In genomic region chr5:148978458-148979165, GRCm38 (mm10) we compare ENCODE assay signal across 9 mouse cellular contexts. TPM values are rescaled to one million over a fixed set of nuclear protein-coding genes. Genes with fewer than 3 reads are reported as not detected.
A peak's percentile ranks its signal among the peaks of the same experiment; 100 is the strongest.
DNase-seq lines count a peak whose midpoint lies in the region; ATAC-seq and TF ChIP-seq lines count a peak whose summit lies in the region.
"Had no signal": no experiment of that assay in that cellular context is flagged by ENCODE, and none has a peak within 500 bp of the region (broad histone marks: within the 10 kb centered on the region; RNA-seq: fewer than 3 reads in every experiment).

No protein-coding gene starts in this region.

- no peak overlapping the region for H3K4me2 ChIP-seq in hindbrain, embryonic 13.5 days
- no peak overlapping the region for H3K4me2 ChIP-seq in hindbrain, embryonic 14.5 days (replicated peaks)
- no peak overlapping the region for H3K4me2 ChIP-seq in embryonic facial prominence, embryonic 13.5 days
- no peak overlapping the region for H3K4me2 ChIP-seq in limb, embryonic 11.5 days (ENCODE audit: low read depth, severe bottlenecking)
- no peak overlapping the region for H3K4me2 ChIP-seq in stomach, postnatal 0 days (replicated peaks; ENCODE audit: low read depth)

- no peaks in the 10 kb centered on the region for H3K27me3 ChIP-seq in hindbrain, embryonic 13.5 days
- H3K27me3 ChIP-seq in hindbrain, embryonic 14.5 days (ENCODE audit: control insufficient read depth, insufficient read depth, low read length): no peaks in the 10 kb centered on the region
- no peaks in the 10 kb centered on the region for H3K27me3 ChIP-seq in embryonic facial prominence, embryonic 13.5 days
- no peaks in the 10 kb centered on the region for H3K27me3 ChIP-seq in limb, embryonic 11.5 days (ENCODE audit: control insufficient read depth, insufficient read depth, low read length)
- H3K27me3 ChIP-seq in stomach, postnatal 0 days (ENCODE audit: control insufficient read depth, insufficient read depth, low read length): no peaks in the 10 kb centered on the region

- 0 out of 2 replicates have a peak overlapping the region, but pooled peaks have one; percentile 40 for H3K27ac ChIP-seq in hindbrain, embryonic 13.5 days
- H3K27ac ChIP-seq in hindbrain, embryonic 14.5 days: no peak overlapping the region
- H3K27ac ChIP-seq in embryonic facial prominence, embryonic 13.5 days: peak overlapping the region; percentile 66
- H3K27ac ChIP-seq in limb, embryonic 11.5 days (replicated peaks; ENCODE audit: low read depth, low read length): peak overlapping the region; percentile 75; the same call in 1 of the 2 replicates
- peak overlapping the region; percentile 58 for H3K27ac ChIP-seq in stomach, postnatal 0 days (replicated peaks)

- no peak overlapping the region for H3K4me3 ChIP-seq in hindbrain, embryonic 13.5 days
- H3K4me3 ChIP-seq in hindbrain, embryonic 14.5 days (replicated peaks; ENCODE audit: low read length): no peak overlapping the region
- H3K4me3 ChIP-seq in embryonic facial prominence, embryonic 13.5 days: no peak overlapping the region
- H3K4me3 ChIP-seq in limb, embryonic 11.5 days (ENCODE audit: low read depth, low read length): no peak overlapping the region
- H3K4me3 ChIP-seq in stomach, postnatal 0 days (ENCODE audit: low read depth, low read length): no peak overlapping the region

- DNase-seq in hindbrain, embryonic 14.5 days (ENCODE audit: low spot score): no peak
- no peak for DNase-seq in limb, embryonic 11.5 days (ENCODE audit: low spot score)
- DNase-seq in stomach, postnatal 0 days (ENCODE audit: low spot score): peak; percentile 68
- DNase-seq in embryo, embryonic 10.5 days (ENCODE audit: low spot score): no peak
- no peak for DNase-seq in layer of hippocampus, adult 9-10 months (ENCODE audit: low spot score)
- DNase-seq in frontal cortex, postnatal 10 days (ENCODE audit: low spot score in 2 of 2): no peak

- no peak overlapping the region for H3K9ac ChIP-seq in hindbrain, embryonic 13.5 days
- no peak overlapping the region for H3K9ac ChIP-seq in hindbrain, embryonic 14.5 days
- no peak overlapping the region for H3K9ac ChIP-seq in embryonic facial prominence, embryonic 13.5 days
- H3K9ac ChIP-seq in limb, embryonic 11.5 days (ENCODE audit: low read length): no peak overlapping the region
- no peak overlapping the region for H3K9ac ChIP-seq in stomach, postnatal 0 days (ENCODE audit: low read length)

- TF ChIP-seq EP300 in stomach, postnatal 0 days (optimal IDR thresholded peaks at IDR 0.05): no peak

- no peak for TF ChIP-seq CTCF in stomach, postnatal 0 days (IDR thresholded peaks at IDR 0.05; ENCODE audit: low read depth)

- no peaks in the 10 kb centered on the region for H3K36me3 ChIP-seq in hindbrain, embryonic 13.5 days
- no peaks in the 10 kb centered on the region for H3K36me3 ChIP-seq in hindbrain, embryonic 14.5 days (replicated peaks; ENCODE audit: control insufficient read depth, insufficient read depth)
- no peaks in the 10 kb centered on the region for H3K36me3 ChIP-seq in embryonic facial prominence, embryonic 13.5 days
- H3K36me3 ChIP-seq in limb, embryonic 11.5 days (ENCODE audit: control insufficient read depth, insufficient read depth, low read length): no peaks in the 10 kb centered on the region
- H3K36me3 ChIP-seq in stomach, postnatal 0 days (ENCODE audit: control insufficient read depth, insufficient read depth, low read length): no peaks in the 10 kb centered on the region

- 72% methylated on average over 18 of the region's 18 CpGs for WGBS in hindbrain, embryonic 13.5 days
- WGBS in hindbrain, embryonic 14.5 days: 73% methylated on average over 18 of the region's 18 CpGs
- WGBS in embryonic facial prominence, embryonic 13.5 days: 60% methylated on average over 18 of the region's 18 CpGs
- 70% methylated on average over 18 of the region's 18 CpGs for WGBS in limb, embryonic 11.5 days
- WGBS in stomach, postnatal 0 days: 42% methylated on average over 18 of the region's 18 CpGs

- peaks cover 10% of the 10 kb centered on the region for H3K4me1 ChIP-seq in hindbrain, embryonic 13.5 days (replicated peaks)
- H3K4me1 ChIP-seq in hindbrain, embryonic 14.5 days (replicated peaks; ENCODE audit: control insufficient read depth, insufficient read depth, low read length): no peaks in the 10 kb centered on the region
- peaks cover 24% of the 10 kb centered on the region for H3K4me1 ChIP-seq in embryonic facial prominence, embryonic 13.5 days
- peaks cover 12% of the 10 kb centered on the region for H3K4me1 ChIP-seq in limb, embryonic 11.5 days (ENCODE audit: control insufficient read depth, insufficient read depth, low read length)
- H3K4me1 ChIP-seq in stomach, postnatal 0 days (replicated peaks; ENCODE audit: control insufficient read depth, insufficient read depth): peaks cover 5% of the 10 kb centered on the region; the same call in 1 of the 2 replicates

- ATAC-seq in hindbrain, embryonic 13.5 days (ENCODE audit: low FRiP score): no peak
- ATAC-seq in hindbrain, embryonic 14.5 days (ENCODE audit: low FRiP score): no peak
- no peak for ATAC-seq in embryonic facial prominence, embryonic 13.5 days (ENCODE audit: insufficient number of reproducible peaks, insufficient read depth, low FRiP score, low TSS enrichment, low read depth)
- ATAC-seq in limb, embryonic 11.5 days (ENCODE audit: insufficient number of reproducible peaks, low FRiP score, low TSS enrichment, low read depth): no peak
- peak; percentile 85 for ATAC-seq in stomach, postnatal 0 days (ENCODE audit: low FRiP score, low TSS enrichment)

- H3K9me3 ChIP-seq in hindbrain, embryonic 13.5 days: no peaks in the 10 kb centered on the region; the same call in 1 of the 2 replicates
- peaks cover 5% of the 10 kb centered on the region for H3K9me3 ChIP-seq in hindbrain, embryonic 14.5 days (ENCODE audit: control insufficient read depth, low read length)
- H3K9me3 ChIP-seq in embryonic facial prominence, embryonic 13.5 days: 0 out of 2 replicates have a peak, but pooled peaks cover under 1% of the 10 kb centered on the region
- peaks cover under 1% of the 10 kb centered on the region; the same call in 1 of the 2 replicates for H3K9me3 ChIP-seq in limb, embryonic 11.5 days (ENCODE audit: control insufficient read depth, low read length)
- H3K9me3 ChIP-seq in stomach, postnatal 0 days (ENCODE audit: control insufficient read depth, low read length): no peaks in the 10 kb centered on the region

RNA-seq across cellular contexts. Expression of gene Gm42791, which starts 16.3 kb away (rescaled TPM):
- 5.4 and 6.6 TPM in 2 replicates for polyA plus RNA-seq in hindbrain, embryonic 13.5 days (2015; fragmentation: Nextera tagmentation; extraction: Ambion mirVana)
- polyA plus RNA-seq in hindbrain, embryonic 14.5 days (2014; fragmentation: Nextera tagmentation; extraction: Ambion mirVana): 0.33 and 2.6 TPM in 2 replicates
- 1.6 and 2.4 TPM in 2 replicates for polyA plus RNA-seq in embryonic facial prominence, embryonic 13.5 days (2015; fragmentation: Nextera tagmentation; extraction: Ambion mirVana)
- polyA plus RNA-seq in limb, embryonic 11.5 days (2014; fragmentation: Nextera tagmentation; extraction: Ambion mirVana): 1.9 TPM in 1 of 2 replicates, not detected in the other
- 0.99 TPM in 1 of 2 replicates, not detected in the other for polyA plus RNA-seq in stomach, postnatal 0 days (2015; fragmentation: Nextera tagmentation; extraction: Ambion mirVana)
- polyA plus RNA-seq: cortical plate, adult 2 months had no signal

RNA-seq across cellular contexts. Expression of gene Katnal1, which starts 49.5 kb away (rescaled TPM):
- 33.4 and 34.4 TPM in 2 replicates for polyA plus RNA-seq in hindbrain, embryonic 13.5 days (2015; fragmentation: Nextera tagmentation; extraction: Ambion mirVana)
- polyA plus RNA-seq in hindbrain, embryonic 14.5 days (2014; fragmentation: Nextera tagmentation; extraction: Ambion mirVana): 38.0 and 40.9 TPM in 2 replicates
- polyA plus RNA-seq in embryonic facial prominence, embryonic 13.5 days (2015; fragmentation: Nextera tagmentation; extraction: Ambion mirVana): 18.4 and 19.4 TPM in 2 replicates
- polyA plus RNA-seq in limb, embryonic 11.5 days (2014; fragmentation: Nextera tagmentation; extraction: Ambion mirVana): 23.1 and 24.2 TPM in 2 replicates
- polyA plus RNA-seq in stomach, postnatal 0 days (2015; fragmentation: Nextera tagmentation; extraction: Ambion mirVana): 3.4 and 4.1 TPM in 2 replicates
